Mouse (Mus musculus) naive thymus-derived CD4-positive, alpha-beta T cell, adult 2 months (primary cell): Measurements from ENCODE around the gene Six4.
"Not testable (repeated sequence)": the region's sequence is repeated elsewhere in the genome, so short reads cannot be mapped to it uniquely, and the experiment has no call there.

Source experiments
- DNase-seq: peaks from one replicate; pipeline ENCODE4 v3.0.0-alpha.2; 2011; ENCODE audit warnings: low read depth

Gene Six4

DNA sequence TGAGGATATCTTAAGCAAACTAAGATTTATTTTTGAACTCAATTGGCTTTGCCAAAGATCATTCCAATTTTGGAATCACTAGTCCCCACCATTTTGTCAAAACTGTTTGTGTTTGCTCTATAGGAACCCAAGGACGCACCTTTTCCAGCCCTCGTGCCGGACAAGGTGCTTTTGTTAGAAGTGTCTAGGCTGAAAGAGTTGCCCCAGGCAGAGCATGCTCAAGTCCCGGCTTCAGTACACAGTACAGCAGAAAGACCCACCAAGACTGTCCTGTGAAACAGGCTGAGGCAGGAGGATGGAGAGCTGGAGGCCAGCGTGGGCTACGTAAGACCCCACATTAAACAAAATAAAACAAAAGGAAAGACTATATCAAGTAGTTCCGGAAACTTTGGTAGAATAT lies 26.2 kb downstream of the Six4 start:
- no peak for DNase-seq

DNA sequence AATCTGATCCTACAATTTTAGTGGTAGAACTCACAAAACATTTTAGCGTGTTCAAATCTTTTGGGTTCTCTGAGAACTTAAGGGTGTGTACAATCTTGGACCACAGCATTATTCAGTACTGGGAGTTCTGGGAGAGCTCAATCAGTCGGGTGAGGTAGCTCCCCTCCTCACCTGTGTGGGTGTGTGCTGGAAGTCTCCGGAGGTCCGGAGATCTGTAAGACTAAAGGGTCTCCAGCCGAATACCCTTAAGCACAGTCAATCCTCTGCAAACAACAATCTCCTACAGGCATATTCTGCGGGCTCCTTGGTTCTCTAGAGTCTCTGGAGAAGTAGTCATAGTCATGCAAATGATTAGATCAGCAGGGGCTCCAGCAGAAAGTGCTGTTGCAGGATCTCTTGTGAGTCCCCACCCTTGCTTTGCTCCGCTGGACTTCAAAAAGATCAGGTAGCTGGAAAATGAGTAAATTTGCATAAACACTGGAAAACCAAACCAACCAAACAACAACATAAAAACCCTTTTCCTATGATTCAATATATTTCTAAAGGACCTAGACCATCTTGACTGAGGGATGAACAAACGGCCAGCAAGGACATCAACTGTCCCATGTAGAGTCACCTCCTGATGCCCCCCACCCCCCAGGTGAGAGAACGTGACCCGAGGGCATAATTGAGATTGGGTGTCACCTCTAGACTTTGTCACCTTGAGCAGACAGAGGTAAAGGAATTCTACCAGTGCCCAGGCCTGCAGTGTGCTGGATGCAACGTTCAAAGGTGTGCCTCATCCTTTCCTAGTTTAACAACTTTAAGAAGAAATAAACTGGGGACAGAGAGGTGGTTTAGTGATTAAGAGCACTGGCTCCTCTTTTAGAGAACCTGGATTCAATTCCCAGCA lies 27.3 kb downstream of the Six4 start:
- no peak for DNase-seq

DNA sequence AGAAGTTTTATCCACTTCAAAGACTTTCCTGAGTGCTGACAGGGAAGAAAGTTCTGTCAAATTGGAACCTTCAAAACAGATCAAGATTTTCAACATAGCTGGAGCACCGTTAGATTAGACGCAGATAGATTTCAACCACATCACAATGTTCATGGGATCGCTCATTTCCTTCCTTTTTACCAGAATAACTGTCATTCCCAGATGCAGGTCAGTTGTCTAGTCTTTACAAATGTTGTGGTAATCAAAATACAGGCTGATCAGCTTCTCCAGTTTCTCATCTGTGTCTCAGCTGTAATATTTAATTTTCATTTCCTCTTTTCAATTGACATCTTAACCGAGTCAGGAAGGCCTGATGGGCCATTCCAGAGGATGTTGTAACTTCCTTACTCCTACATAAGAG lies 29.5 kb downstream of the Six4 start:
- no peak for DNase-seq

DNA sequence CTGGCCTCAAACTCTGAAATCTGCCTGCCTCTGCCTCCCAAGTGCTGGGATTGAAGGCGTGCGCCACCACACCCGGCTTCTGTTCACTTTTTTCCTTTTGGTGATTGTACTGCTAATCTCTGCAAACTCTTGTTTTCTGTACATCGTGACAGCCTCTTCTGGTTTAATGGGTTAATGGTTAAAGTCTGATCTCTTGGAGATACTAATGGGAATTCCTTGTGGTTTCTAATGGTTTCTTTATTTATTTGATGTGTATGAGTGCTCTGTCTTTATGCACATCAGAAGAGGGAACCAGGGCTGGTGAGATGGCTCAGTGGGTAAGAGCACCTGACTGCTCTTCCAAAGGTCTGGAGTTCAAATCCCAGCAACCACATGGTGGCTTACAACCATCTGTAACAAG lies 31.4 kb downstream of the Six4 start:
- not testable (repeated sequence) for DNase-seq

DNA sequence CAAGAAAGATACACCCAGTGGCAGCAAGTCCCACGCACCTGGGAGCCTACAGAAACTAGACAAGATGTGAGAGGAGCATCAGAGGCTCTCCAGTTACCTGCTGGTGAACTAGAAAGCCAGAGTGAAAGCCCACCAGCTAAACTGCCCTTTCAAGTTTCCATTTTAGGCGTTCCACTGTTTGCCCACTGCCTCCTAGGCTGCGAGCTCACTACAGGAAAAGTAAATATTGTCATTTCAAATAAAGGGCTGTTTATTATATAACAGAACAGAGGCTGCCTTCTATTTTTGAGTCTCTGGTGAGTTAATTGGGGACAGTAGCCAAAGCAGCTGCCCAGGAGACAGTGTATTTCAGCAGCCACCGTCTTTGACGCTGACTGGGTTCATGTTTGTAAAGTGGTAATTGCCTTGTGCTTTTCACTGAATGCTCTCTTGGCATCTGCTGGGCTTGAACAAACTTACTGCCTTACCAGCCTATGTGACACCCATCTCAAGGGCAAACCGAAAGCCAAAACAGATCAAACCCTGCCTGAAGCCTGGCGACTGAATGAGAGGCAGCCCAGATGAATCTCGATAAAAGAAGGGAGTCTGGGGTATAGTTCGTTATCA lies 52.3 kb downstream of the Six4 start:
- DNase-seq: no peak

DNA sequence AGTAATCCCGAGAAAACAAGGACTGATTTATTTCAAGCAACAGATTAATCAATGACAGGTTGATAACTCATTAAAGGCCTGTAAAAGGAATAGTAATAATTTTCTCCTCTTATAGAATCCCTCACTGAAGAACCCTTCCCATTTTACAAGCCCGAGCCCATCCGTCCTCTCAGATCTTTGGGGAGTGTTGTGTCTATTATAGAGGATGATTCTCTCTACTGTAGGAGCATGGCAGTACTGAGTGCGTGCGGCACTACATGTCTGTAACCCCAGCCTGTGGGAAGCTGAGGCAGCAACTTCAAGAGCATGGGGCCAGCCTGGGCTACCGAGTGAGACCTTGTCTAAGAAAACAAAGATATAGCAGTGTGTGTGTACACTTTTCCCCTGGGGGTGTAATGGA lies 55.8 kb downstream of the Six4 start:
- DNase-seq: no peak

DNA sequence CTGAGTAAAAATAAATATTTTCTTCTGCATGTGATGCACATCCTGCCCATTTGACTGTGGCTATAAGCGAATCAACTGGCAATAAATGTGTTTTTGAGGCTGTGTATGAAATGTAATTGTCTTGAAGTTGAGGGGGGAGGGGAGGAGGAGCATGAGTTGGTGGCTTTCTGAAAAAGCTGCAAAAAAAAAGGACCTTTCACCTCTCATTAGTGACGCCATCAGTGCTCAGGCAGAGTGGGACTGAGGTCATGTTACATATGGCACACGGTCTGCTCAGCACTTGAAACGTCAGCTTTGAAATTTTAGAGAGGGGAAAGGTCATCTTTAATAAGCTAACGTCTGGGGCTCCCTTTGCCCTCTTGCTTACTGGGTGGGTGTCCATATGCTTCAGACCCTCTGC lies 57.8 kb downstream of the Six4 start:
- no peak for DNase-seq

DNA sequence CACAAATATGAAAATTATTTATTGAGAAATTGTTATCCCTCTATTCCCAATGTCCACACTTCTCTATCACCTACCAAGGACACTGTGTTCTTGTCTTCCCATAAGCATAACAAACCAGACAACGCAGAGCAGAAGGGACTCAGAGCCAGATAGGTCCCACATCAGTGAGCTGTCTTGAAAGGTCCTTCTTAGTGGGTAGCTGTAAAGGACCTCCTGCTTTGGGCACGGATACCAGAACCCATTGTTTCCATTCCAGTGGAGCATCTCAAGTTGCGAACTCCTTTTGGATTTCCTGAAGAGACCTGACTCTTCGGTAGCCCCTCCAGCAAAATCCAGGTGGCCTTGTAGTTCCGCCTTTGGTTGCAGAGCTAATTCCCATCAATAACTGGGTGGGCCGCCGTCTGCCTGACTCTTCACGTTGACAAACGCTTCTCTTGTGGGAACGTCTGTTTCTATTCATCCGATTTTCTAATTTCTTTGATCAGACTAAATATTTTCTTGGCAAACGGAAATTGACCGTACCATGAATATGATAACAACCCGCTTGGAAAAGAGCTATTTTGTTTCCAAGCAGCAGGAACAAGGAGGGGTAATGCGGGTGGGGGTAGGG lies 58.6 kb downstream of the Six4 start:
- no peak for DNase-seq

DNA sequence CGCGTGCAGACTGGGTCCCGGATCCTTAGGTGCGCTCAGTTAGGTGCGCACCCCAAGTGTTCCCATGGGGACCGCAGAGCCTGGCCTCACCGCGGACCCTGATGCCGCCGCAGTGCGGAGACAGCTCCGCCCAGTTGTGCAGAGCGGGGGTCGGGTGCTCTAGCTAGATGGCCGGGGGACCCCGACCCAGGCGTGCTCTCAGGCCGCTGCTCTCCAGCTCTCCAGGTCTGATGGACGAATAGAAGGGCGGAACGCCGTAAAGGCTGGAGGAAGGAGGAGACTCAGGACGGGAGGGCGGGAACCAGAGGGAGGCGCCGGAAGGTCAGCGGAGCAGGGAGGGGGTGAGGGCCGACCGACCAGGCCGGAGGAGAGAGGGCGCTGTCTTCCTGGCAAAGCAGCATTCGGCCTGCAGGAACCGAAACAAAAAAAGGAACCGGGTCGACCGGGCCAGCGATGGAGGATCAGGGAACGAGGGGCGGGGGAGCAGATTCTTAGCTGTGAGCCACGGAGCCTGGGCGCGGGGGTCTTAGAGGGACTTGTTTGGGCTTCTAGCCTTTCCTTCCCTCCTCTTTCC lies 59.5 kb downstream of the Six4 start, which contains the start of gene Six1:
TSS of gene Six1 (minus strand) at position 220 of the 574 bp plus-strand sequence.
- DNase-seq: peak; percentile 11

DNA sequence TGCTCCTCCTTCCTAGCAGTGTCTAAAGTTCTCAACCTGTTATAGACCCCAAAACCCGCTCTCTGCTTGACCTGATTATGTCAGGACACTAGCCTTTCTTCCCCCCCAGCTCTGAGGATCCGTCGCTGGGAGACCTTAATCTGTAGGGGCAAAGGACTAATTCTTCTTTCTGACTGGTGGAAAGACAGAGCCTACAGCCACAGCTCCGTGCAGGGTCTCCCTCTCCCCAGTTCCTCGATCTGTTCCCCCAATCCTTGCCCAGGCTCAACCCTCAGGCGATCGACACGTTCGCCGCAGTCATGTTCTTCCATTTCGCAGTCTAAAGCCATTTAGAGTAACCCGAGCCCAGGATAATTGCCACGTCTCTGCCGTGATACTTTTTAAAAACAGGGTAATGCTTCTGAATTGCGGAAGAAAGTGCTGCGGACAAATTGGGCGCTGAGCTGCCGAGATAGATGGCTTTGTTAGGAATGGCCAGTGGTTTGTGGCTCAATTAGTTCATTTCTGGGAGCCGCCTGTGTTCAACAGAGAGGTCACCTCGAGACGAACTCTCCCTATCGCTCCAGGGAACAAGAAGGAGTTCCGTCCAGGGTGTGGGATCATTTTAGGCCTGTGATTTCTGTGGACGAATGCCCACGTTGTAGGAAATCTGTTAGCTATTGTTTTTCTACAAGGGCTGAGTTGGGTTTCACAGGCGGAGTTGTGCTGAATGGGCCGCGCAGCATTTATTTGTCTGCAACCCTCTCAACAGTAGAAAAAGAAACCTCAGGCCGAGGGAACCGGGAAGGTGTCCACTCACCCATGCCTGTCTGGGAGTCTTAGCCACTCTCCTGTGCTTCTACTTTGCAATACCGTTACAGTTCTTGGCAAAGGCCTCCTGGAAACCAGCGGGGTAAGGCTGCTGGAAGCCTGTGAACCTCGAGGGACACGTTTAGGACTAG lies 60.3 kb downstream of the Six4 start:
- peak; percentile 12 for DNase-seq

DNA sequence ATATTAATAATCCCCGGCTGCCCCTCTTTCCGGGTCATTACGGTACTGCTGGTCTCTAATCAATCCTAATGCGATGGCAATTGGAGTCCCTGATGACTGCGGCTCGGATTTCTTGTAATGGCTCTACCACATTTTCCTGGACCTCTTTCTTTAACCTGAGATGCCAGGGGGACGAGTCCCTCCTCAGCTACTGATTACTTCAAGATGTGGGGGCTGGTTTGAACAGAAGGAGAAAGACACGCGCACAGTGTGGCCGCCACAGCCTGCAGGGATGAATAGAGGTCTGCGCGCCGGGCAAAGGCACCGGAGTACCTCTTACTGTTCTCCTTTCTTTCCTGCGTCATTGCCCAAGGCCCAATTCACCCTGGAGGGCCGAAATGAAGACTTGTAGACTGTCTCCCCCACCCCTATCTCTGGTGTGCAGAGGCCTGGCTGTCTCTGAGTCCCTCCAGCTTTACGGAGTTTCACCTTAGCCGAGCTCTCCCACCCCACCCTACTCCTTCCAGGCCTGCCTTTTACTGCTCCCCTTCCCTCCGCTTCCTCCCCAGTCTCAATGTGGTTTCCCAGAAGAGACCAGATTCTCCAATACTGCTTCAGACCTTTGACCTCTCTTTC lies 61.1 kb downstream of the Six4 start:
- DNase-seq: no peak

DNA sequence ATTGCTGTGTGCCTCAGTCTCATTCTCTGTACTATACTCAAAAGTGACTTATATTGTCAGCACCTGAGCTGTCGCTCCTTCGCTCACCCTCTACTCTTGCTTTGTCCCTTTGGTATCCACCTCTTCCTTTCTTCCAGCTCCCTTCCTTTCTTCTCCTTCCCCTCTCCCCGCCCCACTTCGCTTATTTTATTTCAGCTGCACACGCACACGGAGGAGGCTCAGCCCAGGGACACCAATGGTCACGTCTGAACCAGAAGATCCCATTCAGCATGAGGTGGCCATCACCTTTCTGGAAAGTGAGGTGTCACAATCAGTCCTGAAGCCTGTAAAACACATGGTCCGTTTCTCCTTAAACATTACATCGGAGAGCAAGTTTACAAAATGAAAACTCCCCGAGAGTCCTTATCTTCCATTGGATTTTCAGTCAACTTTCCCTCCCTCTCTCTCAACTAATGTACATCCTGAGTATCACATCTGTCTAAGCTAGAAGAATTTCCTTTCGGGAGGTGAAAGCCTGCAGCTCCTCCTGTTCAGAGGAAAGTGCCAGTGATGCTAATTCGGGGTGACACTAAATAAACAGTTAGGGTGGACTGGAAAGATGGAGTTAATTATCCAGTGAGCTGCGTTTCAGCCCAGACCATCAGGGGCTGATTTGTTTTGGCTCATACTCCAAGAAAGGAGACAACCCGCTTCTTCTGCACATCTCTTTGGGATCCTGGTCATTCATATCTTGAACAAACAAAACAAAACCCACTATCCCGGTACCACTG lies 62.3 kb downstream of the Six4 start:
- no peak for DNase-seq

DNA sequence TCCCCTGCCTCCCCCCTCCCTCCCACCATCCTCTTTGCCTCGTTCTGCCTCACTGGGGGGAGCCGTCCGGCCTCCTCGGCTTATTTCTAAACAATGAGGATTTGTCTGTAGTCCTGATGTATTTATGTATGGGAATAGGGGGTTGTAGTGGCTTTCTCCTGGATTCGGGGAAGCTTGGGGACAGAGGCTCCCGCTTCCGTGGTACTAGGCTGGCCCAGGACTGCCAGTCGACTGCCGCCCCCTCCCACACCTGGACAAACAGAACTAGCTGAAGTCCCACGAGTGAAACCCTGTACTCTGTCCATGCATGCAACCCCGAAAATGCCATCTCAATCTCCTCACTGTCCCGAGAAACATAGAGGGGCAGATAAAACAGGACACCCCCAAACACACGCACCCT lies 63.0 kb downstream of the Six4 start:
- DNase-seq: no peak
